Mouse (Mus musculus) cerebellum, postnatal 10 days (tissue): Measurements from ENCODE around the gene 6430550D23Rik.
"Not testable (repeated sequence)": the region's sequence is repeated elsewhere in the genome, so short reads cannot be mapped to it uniquely, and the experiment has no call there.

Source experiments
- DNase-seq, 2 experiments: peaks; one replicate each; pipeline ENCODE4 v3.0.0; 2021; ENCODE audit warnings: mixed read lengths in 2 of 2

Gene 6430550D23Rik

GRCm38 (mm10) chr2:155952006-155952405 is 55.8 kb downstream of the 6430550D23Rik start:
- peak; percentile 86 to 87 for DNase-seq

DNA sequence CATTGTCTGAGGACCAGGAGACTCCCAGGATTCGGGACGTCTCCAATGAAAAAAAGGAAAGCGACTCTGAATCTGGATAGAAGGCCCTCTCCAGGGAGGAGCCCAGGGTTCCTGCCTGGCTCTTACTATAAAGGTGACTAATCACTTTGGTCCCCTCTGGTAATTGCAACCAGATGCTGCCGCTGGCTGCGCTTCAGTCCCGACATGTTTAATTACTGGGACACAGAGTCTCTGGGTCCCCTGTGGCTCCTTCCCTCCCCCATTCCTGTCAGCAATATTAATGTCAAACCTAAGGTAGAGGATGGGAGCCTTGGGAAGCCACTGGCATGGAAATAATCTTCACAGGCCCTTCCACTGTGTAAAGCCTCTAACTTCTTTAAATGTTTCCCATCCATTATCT is 58.4 kb downstream of the 6430550D23Rik start:
- DNase-seq, result peak in 1 of 2 experiments; percentile 24

GRCm38 (mm10) chr2:155947390-155948002 is 60.3 kb downstream of the 6430550D23Rik start:
- DNase-seq, result no peak

GRCm38 (mm10) chr2:155946499-155946898 is 61.3 kb downstream of the 6430550D23Rik start:
- DNase-seq, result no peak

DNA sequence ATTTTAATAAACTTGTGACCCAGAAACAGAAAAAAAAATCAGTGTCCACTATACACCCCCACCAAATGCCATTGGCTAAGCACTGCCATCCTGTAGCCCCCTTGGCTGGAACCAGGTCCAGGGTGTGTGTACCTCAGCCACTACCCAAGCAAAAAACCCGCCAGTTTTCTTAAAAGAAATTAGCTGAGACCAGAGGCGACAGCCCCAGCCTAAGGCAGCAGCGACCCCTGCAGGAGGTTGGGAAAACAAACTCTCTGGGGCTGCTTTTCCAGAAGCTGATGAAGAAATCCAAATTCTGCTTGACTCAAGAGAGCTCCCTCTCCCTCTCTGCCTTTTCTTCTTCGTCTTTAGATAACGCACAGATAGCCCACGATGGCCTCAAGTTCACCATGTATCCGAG is 61.7 kb downstream of the 6430550D23Rik start:
- DNase-seq, result peak; percentile 85 to 89

- DNase-seq, result no peak
Measured at GRCm38 (mm10) chr2:155945580-155945979, 62.2 kb downstream of the 6430550D23Rik start.

- DNase-seq, result no peak
Measured at GRCm38 (mm10) chr2:155945124-155945523, 62.7 kb downstream of the 6430550D23Rik start, which contains the start of gene Gdf5. Gene Gdf5, minus strand, starts transcription at chr2:155945367.

GRCm38 (mm10) chr2:155944685-155945084 is 63.1 kb downstream of the 6430550D23Rik start:
- DNase-seq, result no peak

GRCm38 (mm10) chr2:155943463-155943862 is 64.3 kb downstream of the 6430550D23Rik start:
- DNase-seq, result peak in 1 of 2 experiments; percentile 42

DNA sequence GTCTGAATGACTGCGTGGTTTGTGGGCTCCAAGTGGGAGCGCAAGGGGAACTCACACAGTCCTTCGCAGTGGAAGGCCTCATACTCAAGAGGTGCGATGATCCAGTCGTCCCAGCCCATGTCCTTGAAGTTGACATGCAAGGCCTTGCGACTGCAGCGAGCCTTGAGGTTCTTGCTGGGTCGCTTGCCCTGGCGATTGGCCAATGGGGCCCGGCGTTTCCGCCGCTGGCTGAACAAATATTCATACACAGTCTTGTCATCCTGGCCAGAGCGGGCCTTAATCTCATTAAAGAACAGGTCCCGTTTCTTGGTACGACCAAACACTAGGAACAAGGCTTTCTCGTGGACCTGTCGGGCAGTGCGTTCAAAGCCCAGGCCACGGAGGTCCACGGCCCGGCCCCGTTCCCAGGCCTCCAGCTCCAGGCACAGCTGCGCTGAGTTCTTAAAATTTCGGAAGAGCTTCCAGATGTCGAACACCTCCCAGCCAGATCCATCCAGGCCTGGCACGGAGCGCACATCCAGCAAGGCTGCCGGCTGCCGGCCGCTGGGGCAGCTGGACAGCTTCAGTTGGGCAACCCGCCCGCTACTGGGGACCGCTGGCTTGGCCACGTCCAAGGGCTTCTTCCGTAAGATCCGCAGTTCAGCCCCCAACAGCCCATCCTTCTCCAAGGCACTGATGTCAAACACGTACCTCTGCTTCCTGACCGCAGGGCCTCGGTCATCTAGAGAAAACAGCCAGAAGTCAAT is 65.9 kb downstream of the 6430550D23Rik start:
- DNase-seq, result peak in 1 of 2 experiments; percentile 36

DNA sequence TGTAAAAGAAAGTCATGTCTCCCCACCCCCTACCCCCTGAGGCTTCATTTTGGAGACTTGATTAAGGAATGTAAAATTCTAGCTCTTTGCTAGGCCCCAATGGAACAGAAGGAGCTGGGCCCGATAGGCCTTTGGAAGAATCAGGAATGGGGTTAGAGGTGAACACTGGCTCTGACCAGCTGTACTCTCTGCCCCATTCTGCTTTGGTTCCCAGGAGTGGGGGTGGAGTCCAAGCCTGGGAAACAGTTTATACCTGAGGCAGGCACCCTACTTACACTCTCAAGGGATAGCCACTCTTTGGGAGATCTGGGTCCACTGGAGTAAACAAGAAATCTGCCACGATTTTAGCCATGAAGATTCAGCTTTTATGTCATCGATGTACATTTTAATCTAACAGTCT is 67.1 kb downstream of the 6430550D23Rik start, which contains the start of gene Gm15557:
Gene Gm15557 (plus strand): TSS at position 48 of the 400 bp plus-strand sequence.
- DNase-seq, result no peak

DNA sequence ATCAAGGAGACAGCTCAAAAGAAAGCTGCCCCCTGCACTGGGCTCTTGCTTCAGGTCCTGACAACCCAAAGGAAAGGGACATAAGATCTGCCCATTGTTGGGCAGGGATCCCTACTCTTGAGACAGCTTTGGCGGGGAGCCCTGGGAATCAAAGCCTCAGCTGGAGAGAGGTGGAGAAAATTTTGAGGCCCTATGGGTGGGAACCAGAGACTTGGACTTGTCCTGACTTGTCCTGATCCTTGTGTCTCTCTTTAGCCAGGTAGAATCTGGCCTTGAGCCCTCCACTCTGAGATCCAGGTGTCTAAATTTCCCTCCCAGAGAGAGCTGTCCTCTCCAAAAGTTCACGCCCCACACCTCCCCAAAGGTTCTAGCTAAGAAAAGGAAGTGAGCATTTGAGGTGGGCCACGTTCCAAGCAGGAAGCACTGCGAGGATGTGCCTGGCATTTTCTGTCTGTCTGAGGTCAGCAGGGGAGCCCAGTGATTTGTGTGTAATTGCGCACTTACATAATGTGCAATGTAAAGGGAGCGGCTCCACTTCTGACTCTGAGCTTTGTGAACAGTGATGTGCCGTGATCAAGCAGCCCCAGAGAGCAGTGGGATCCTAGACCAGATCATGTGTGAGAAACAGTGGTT is 67.8 kb downstream of the 6430550D23Rik start:
- no peak for DNase-seq

DNA sequence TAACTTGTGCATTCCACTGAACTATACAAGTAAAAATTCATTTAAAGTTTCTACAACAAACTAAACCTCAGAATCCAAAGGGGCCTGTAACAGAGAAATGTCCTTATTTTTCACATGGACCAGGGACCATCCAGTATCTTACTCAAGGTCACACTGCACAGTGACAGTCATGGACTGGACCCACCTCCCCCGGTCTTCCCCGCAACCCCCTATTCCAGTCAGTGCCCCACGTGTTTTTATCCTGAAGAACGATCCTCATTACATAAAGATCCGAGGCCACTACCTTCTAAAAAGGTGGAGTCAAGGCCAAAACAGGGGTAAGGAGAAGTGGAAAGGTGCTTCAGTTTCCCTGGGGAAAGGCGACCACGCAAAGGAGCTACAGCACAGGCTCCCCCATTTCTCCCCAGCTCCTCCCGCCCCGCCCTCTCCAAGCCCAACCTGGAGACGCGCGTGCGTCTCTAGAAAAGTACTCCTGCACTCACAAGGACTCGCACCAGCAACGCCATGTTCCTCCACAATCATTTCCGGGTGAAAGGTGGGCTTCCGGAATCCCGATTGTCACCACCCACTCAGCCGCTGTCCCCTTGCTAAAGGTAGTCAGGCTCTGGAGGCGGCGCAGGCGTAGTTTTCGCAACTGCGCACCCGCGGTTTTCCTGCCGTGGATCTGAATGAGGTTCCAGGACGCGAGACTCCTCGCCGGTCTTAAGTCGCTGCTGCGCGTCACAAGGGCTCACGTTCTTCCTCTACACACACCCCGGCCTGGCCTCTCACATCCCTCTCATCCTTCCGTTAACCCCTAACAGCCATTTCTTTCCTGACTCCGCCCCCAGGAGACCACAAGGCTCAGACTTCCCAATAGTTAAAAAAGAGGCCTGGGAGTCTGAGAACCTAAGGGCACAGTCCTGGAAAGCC is 78.0 kb downstream of the 6430550D23Rik start, which contains the start of gene Uqcc1:
Gene Uqcc1 (minus strand): TSS at position 780 of the 912 bp plus-strand sequence.
- DNase-seq, result peak; percentile 96 to 98

DNA sequence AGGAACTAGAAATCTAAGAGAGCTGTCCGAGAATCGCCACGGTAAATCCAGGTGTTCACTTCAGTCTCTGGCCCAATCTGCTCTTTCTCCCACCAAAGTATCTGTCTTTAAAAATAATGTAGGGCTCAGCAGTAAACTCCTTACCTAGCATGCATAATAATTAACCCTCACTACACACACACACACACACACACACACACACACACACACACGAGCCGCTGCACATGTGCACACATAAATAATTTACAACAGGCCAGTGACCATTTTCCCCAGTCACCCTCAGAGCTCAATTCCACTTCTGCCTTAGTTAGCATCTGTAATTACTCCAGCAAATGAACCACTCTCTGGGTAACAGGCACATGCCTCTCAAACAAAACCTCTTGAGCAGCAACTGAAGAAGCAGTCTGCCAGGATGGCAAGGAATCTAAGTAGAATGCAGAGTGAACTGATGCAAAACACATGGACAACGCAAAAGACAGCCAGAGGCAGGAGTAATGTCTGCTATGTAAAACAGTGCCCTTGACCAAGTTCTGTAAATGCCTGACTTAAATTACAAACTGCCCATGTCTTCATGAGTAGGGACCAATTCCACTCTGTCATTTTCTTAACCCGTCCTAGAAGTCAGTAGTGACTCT is 78.9 kb downstream of the 6430550D23Rik start:
- no peak for DNase-seq

GRCm38 (mm10) chr2:155925213-155925612 is 82.6 kb downstream of the 6430550D23Rik start:
- not testable (repeated sequence) for DNase-seq
